Mouse (Mus musculus) MEL (cell line): ENCODE data around the gene Prdm4. TPM values are rescaled to one million over a fixed set of nuclear protein-coding genes. Genes with fewer than 3 reads are reported as not detected.
A peak's percentile ranks its signal among the peaks of the same experiment; 100 is the strongest.

ENCODE experiments used
- DNase-seq: peaks from one replicate; pipeline ENCODE4 v3.0.0; 2011; ENCODE audit warnings: low read depth, low spot score
- H3K27ac ChIP-seq: 2 replicates; pipeline ENCODE4 v1.5.1; 2012; ENCODE audit warnings: low read depth, mild to moderate bottlenecking, control low read depth, low read length, moderate library complexity; ENCODE audit not compliant: control insufficient read depth
- H3K27me3 ChIP-seq, 2 experiments: fragments of 150-350 bp in 1 of 2; sonication (generic) in 1 of 2; 2 replicates each; pipeline ENCODE4 v1.6.1; 2012; ENCODE audit warnings: low read length in 2 of 2, mild to moderate bottlenecking in 2 of 2, improper control_type of control experiment in 1 of 2, moderate library complexity in 1 of 2; ENCODE audit not compliant: insufficient read depth in 2 of 2, control insufficient read depth in 1 of 2
- H3K36me3 ChIP-seq, 2 experiments: 2 replicates each; pipeline ENCODE4 v1.6.1; 2012 to 2014; ENCODE audit warnings: low read length in 2 of 2, improper control_type of control experiment in 1 of 2, inconsistent platforms in 1 of 2, mild to moderate bottlenecking in 1 of 2; ENCODE audit not compliant: insufficient read depth in 2 of 2, control insufficient read depth in 1 of 2
- H3K4me1 ChIP-seq, 2 experiments: fragments of 150-350 bp in 1 of 2; sonication (generic) in 1 of 2; 2 replicates each; pipeline ENCODE4 v1.6.1; 2012; ENCODE audit warnings: low read length in 2 of 2, improper control_type of control experiment in 1 of 2, mild to moderate bottlenecking in 1 of 2; ENCODE audit not compliant: insufficient read depth in 2 of 2, control insufficient read depth in 1 of 2
- H3K4me3 ChIP-seq, 2 experiments: fragments of 150-350 bp in 1 of 2; sonication (generic) in 1 of 2; 2 replicates each; pipeline ENCODE4 v1.5.1; 2012; ENCODE audit warnings: low read depth in 2 of 2, low read length in 2 of 2, mild to moderate bottlenecking in 2 of 2, moderate library complexity in 2 of 2, control low read depth in 1 of 2, improper control_type of control experiment in 1 of 2; ENCODE audit not compliant: control insufficient read depth in 1 of 2, insufficient read depth in 1 of 2
- H3K79me2 ChIP-seq: 2 replicates; pipeline ENCODE4 v1.6.1; 2012; ENCODE audit warnings: mild to moderate bottlenecking, low read length, moderate library complexity; ENCODE audit not compliant: control insufficient read depth, poor library complexity, insufficient read depth
- H3K9ac ChIP-seq: 2 replicates; pipeline ENCODE4 v1.6.1; 2012; ENCODE audit warnings: low read depth, mild to moderate bottlenecking, control low read depth, low read length, moderate library complexity; ENCODE audit not compliant: control insufficient read depth, poor library complexity, severe bottlenecking
- H3K9me3 ChIP-seq: fragments of 150-350 bp; sonication (generic); replicated peaks from 2 replicates; pipeline ENCODE4 v1.6.1; 2012; ENCODE audit warnings: mild to moderate bottlenecking, low read length, improper control_type of control experiment, moderate library complexity; ENCODE audit not compliant: insufficient read depth
- BHLHE40 ChIP-seq: IDR thresholded peaks from 2 replicates; pipeline ENCODE4 v1.6.1; 2012; ENCODE audit warnings: low read depth, mild to moderate bottlenecking, inconsistent platforms, low read length, improper control_type of control experiment, borderline replicate concordance
- CHD2 ChIP-seq: IDR thresholded peaks from 2 replicates; pipeline ENCODE4 v1.6.1; 2011; ENCODE audit warnings: low read length, improper control_type of control experiment
- CTCF ChIP-seq, 3 experiments: IDR thresholded peaks in 2 of 3; conservative IDR thresholded peaks in 1 of 3; 2 replicates each; pipeline ENCODE4 v1.5.1; 2011 to 2012; ENCODE audit warnings: low read length in 3 of 3, low read depth in 2 of 3, mild to moderate bottlenecking in 2 of 3, improper control_type of control experiment in 1 of 3, inconsistent platforms in 1 of 3, mixed read lengths in 1 of 3, moderate library complexity in 1 of 3; ENCODE audit not compliant: control insufficient read depth in 1 of 3, insufficient read depth in 1 of 3, poor library complexity in 1 of 3, severe bottlenecking in 1 of 3
- ELF1 ChIP-seq: IDR thresholded peaks from 2 replicates; pipeline ENCODE4 v1.6.1; 2014; ENCODE audit warnings: low read depth, mild to moderate bottlenecking, inconsistent platforms, low read length, improper control_type of control experiment, moderate library complexity
- ETS1 ChIP-seq: IDR thresholded peaks from 2 replicates; pipeline ENCODE4 v1.6.1; 2012; ENCODE audit warnings: low read depth, mild to moderate bottlenecking, inconsistent platforms, low read length, improper control_type of control experiment, moderate library complexity
- GABPA ChIP-seq: IDR thresholded peaks from 2 replicates; pipeline ENCODE4 v1.6.1; 2012; ENCODE audit warnings: low read depth, mild to moderate bottlenecking, inconsistent platforms, low read length, improper control_type of control experiment, moderate library complexity
- GATA1 ChIP-seq: IDR thresholded peaks from 2 replicates; pipeline ENCODE4 v1.6.1; 2011; ENCODE audit warnings: low read depth, low read length, improper control_type of control experiment
- HCFC1 ChIP-seq: IDR thresholded peaks from 2 replicates; pipeline ENCODE4 v1.6.1; 2012; ENCODE audit warnings: low read depth, mild to moderate bottlenecking, inconsistent platforms, low read length, improper control_type of control experiment, moderate library complexity
- JUND ChIP-seq: IDR thresholded peaks from 2 replicates; pipeline ENCODE4 v1.6.1; 2011; ENCODE audit warnings: low read depth, mild to moderate bottlenecking, improper control_type of control experiment, low read length
- KAT2A ChIP-seq: conservative IDR thresholded peaks from 2 replicates; pipeline ENCODE4 v1.6.1; 2012; ENCODE audit warnings: low read depth, low read length, improper control_type of control experiment, inconsistent platforms
- MAX ChIP-seq: IDR thresholded peaks from 2 replicates; pipeline ENCODE4 v1.6.1; 2011; ENCODE audit warnings: low read length, improper control_type of control experiment
- MYB ChIP-seq: IDR thresholded peaks from 2 replicates; pipeline ENCODE4 v1.6.1; 2011; ENCODE audit warnings: mild to moderate bottlenecking, low read depth, low read length, improper control_type of control experiment
- NRF1 ChIP-seq: IDR thresholded peaks from 2 replicates; pipeline ENCODE4 v1.6.1; 2014; ENCODE audit warnings: low read depth, mild to moderate bottlenecking, inconsistent platforms, low read length, improper control_type of control experiment, moderate library complexity; ENCODE audit not compliant: poor library complexity, insufficient read depth, severe bottlenecking
- POLR2AphosphoS5 ChIP-seq: IDR thresholded peaks from 2 replicates; pipeline ENCODE4 v1.6.1; 2012; ENCODE audit warnings: low read depth, borderline replicate concordance, mild to moderate bottlenecking, inconsistent platforms, low read length, moderate library complexity, mixed read lengths
- RAD21 ChIP-seq: IDR thresholded peaks from 2 replicates; pipeline ENCODE4 v1.6.1; 2011; ENCODE audit warnings: mild to moderate bottlenecking, low read depth, low read length, improper control_type of control experiment
- RCOR1 ChIP-seq: IDR thresholded peaks from 2 replicates; pipeline ENCODE4 v1.6.1; 2012; ENCODE audit warnings: low read depth, mild to moderate bottlenecking, inconsistent platforms, low read length, improper control_type of control experiment
- SIN3A ChIP-seq: IDR thresholded peaks from 2 replicates; pipeline ENCODE4 v1.6.1; 2012; ENCODE audit warnings: low read length, improper control_type of control experiment, inconsistent platforms
- SMC3 ChIP-seq: IDR thresholded peaks from 2 replicates; pipeline ENCODE4 v1.6.1; 2011; ENCODE audit warnings: low read depth, low read length, improper control_type of control experiment
- TAL1 ChIP-seq: IDR thresholded peaks from 2 replicates; pipeline ENCODE4 v1.6.1; 2012; ENCODE audit warnings: mild to moderate bottlenecking, inconsistent platforms, low read length, moderate library complexity, mixed read lengths
- TCF12 ChIP-seq: IDR thresholded peaks from 2 replicates; pipeline ENCODE4 v1.6.1; 2014; ENCODE audit warnings: low read depth, mild to moderate bottlenecking, inconsistent platforms, low read length, improper control_type of control experiment, moderate library complexity
- ZNF384 ChIP-seq: IDR thresholded peaks from 2 replicates; pipeline ENCODE4 v1.6.1; 2012; ENCODE audit warnings: low read depth, mild to moderate bottlenecking, inconsistent platforms, low read length, improper control_type of control experiment
- polyA plus RNA-seq, 2 experiments: library from polyadenylated mRNA; stranded (reverse) in 1 of 2; unstranded in 1 of 2; fragments of >175 nt in 1 of 2; fragments of >200 nt in 1 of 2; gene quantifications; 2 replicates each; pipeline versions ENCODE4 v1.2.1 to v1.2.4; 2012; ENCODE audit warnings: low replicate concordance in 2 of 2, low read depth in 1 of 2; ENCODE audit not compliant: insufficient read length in 2 of 2, insufficient read depth in 1 of 2, missing spikeins in 1 of 2
- total RNA-seq: library from RNA; depleted of rRNA; stranded (reverse); fragments of 300-350 nt; gene quantifications from 2 replicates; pipeline ENCODE4 v1.2.3, GENCODE M21; 2012; rRNA removed

Prdm4 gene
- total and polyA plus RNA-seq, 3 experiments = 26.2 to 43.4 (median 38.5) TPM

DNA sequence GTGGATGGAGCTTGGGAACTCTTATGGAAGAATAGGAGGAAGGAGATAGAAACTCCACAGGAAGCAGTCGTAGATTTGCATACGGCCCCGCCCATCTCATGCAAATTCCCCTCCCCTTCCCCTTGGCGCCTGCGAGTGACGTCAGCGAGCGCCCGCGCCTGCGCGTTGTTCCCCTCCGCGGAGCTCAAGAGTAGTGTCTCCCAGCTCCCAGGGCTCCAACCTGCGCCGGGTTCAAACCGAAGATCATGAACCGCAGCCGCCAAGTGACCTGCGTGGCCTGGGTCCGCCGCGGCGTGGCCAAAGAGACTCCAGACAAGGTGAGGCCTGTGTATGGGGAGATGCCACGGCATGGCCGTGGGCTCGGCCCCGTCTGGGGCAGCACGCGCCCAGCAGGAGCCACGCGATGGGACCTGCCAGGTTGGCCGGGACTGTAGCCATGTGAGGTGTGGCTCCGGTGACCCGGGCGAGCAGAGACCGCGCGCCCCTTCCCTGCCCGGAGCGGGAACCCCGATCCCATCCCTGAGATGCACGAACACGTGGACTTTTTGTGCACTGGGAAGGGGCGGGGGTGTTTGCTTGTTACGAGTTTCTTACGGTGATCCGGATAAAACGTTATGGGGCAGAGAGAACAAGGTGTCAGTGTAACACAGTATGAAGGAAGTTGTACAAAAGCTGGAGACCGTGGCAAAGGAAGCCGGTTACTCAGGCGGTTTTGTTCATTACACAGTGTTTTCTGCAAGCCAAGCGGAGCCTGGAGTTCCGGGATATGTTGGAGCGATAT is 45.1 kb downstream of the Prdm4 start (continued):
- TF ChIP-seq JUND = no peak
- no peak for TF ChIP-seq TAL1
- peak; percentile 73 for TF ChIP-seq SIN3A
- peak; percentile 88 for TF ChIP-seq HCFC1
- no peak; the same call in 1 of the 2 replicates for TF ChIP-seq KAT2A
- TF ChIP-seq POLR2AphosphoS5 = no peak
- peak; percentile 88 for TF ChIP-seq NRF1
- no peak for TF ChIP-seq BHLHE40

DNA sequence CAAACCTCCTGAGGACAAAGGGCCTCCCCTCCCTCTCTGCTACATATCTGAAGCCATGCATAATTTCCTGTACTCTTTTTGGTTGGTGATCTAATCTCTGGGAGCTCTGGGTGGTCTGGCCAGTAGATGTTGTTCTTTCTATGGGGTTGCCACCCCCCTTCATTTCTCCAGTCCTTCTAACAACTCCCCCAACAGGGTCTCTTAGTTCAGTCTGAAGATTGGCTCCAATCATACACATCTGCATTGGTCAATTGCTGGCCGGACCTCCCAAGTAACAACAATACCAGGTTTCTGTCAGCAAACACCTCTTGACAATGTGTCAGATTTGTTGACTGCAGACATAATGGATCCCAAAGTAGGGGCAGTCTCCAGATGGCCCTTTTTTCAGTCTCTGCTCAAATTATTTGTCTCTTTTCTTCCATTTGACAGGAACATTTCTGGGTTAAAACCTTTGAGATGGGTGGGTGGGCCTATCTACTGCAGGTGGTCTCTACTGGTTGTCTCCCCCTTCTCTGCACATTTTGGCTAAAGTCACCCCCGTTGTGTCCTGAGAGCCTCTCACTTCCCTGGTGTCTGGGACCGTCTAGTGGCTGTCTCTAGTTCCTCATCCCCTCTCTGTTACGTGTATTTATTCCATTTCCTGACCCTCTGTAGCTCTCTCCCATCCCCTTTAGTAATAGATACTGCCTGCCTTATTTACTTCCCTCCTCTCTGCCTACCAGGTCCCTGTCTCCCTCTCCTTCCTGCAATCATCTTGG is 70.7 kb downstream of the Prdm4 start:
- TF ChIP-seq ETS1 (no peak), KAT2A (no peak), RAD21 (no peak), SIN3A (no peak), ZNF384 (no peak), BHLHE40 (no peak), GATA1 (no peak), GABPA (no peak), RCOR1 (no peak), MAX (no peak), CHD2 (no peak), TCF12 (no peak), SMC3 (no peak), ELF1 (no peak), TAL1 (no peak), CTCF (IDR thresholded peaks at IDR 0.05 in 2 of 3, conservative IDR thresholded peaks at IDR 0.05 in 1 of 3; ENCODE audit: control insufficient read depth in 1 of 3, insufficient read depth in 1 of 3, low read depth in 2 of 3, low read length in 3 of 3, poor library complexity in 1 of 3, severe bottlenecking in 1 of 3) (no peak), MYB (no peak)
- TF ChIP-seq, all 39 proteins: peak for 0
- no peaks in the 10 kb centered on the region for H3K4me1 ChIP-seq
- no peak for DNase-seq
- no peaks in the 10 kb centered on the region for H3K36me3 ChIP-seq
- H3K9ac ChIP-seq = no peak overlapping the region
- H3K27ac ChIP-seq = no peak overlapping the region
- H3K4me3 ChIP-seq = no peak overlapping the region
- H3K27me3 ChIP-seq = no peaks in the 10 kb centered on the region
- H3K9me3 ChIP-seq = no peaks in the 10 kb centered on the region
- H3K79me2 ChIP-seq = no peaks in the 10 kb centered on the region

Other genes starting within 250 kb of the Prdm4 start
- gene Pwp1, start 87.6 kb downstream of the Prdm4 start, total RNA-seq = 70.2 and 81.5 TPM in 2 replicates
- gene Pwp1, start 87.6 kb downstream of the Prdm4 start, polyA plus RNA-seq = 10 to 100 TPM; 75.8 to 94.4 TPM
- not detected in 2 replicates for gene Ascl4, start 10.5 kb upstream of the Prdm4 start, total RNA-seq
- not detected for gene Ascl4, start 10.5 kb upstream of the Prdm4 start, polyA plus RNA-seq
- 203 and 215 TPM in 2 replicates for gene Rtcb, start 40.7 kb upstream of the Prdm4 start, total RNA-seq
- gene Rtcb, start 40.7 kb upstream of the Prdm4 start, polyA plus RNA-seq = 100 to 1,000 TPM; 110 to 197 TPM
- not detected in 2 replicates for gene Bpifc, start 94.8 kb upstream of the Prdm4 start, total RNA-seq
- gene Bpifc, start 94.8 kb upstream of the Prdm4 start, polyA plus RNA-seq = under 1 TPM in 1 of 2 experiments, not detected in 1; 0.03 TPM
- gene Fbxo7, start 104.8 kb upstream of the Prdm4 start, total RNA-seq = 23.2 and 24.5 TPM in 2 replicates
- gene Fbxo7, start 104.8 kb upstream of the Prdm4 start, polyA plus RNA-seq = 100 to 1,000 TPM in 1 of 2 experiments, 10 to 100 TPM in 1; 34.8 to 131 TPM